Comparison of ENCODE assay signal across 28 mouse cellular contexts in genomic region chr15:99721921-99722743, GRCm38 (mm10). TPM values are rescaled to one million over a fixed set of nuclear protein-coding genes. Genes with fewer than 3 reads are reported as not detected.
DNase-seq lines count a peak whose midpoint lies in the region; TF ChIP-seq lines count a peak whose summit lies in the region.
"Had no signal": no experiment of that assay in that cellular context is flagged by ENCODE, and none has a peak within 500 bp of the region (broad histone marks: within the 10 kb centered on the region; RNA-seq: fewer than 3 reads in every experiment).

No protein-coding gene starts in this region.

- H3K9ac ChIP-seq in heart, adult 2 months (ENCODE audit: low read depth, low read length): no peak overlapping the region
- H3K9ac ChIP-seq: embryonic facial prominence, embryonic 15.5 days; forebrain, embryonic 12.5 days; forebrain, postnatal 0 days; limb, embryonic 13.5 days; liver, embryonic 14.5 days; lung, embryonic 14.5 days had no signal

- peaks cover 3% of the 10 kb centered on the region; the same call in 1 of the 2 replicates for H3K36me3 ChIP-seq in heart, adult 2 months (ENCODE audit: control insufficient read depth, insufficient read depth, low read length)

- intact Hi-C loops in heart, adult 2 months (cut with DNase I): no loop called here

- peak; percentile 42 for DNase-seq in adrenal gland, postnatal 14 days
- DNase-seq in adrenal gland, adult 18-20 months (ENCODE audit: low spot score in 2 of 2): no peak
- DNase-seq in heart, adult 11 months: peak; percentile 93
- no peak for DNase-seq in heart, adult 2 months
- DNase-seq in layer of hippocampus, adult 2 months (ENCODE audit: low spot score in 2 of 2): peak in 1 of 2 experiments; percentile 10
- DNase-seq in layer of hippocampus, adult 9-10 months (ENCODE audit: low spot score): no peak
- DNase-seq: cerebellum, postnatal 10 days; forebrain, postnatal 0 days; gastrocnemius, postnatal 14 days; heart, postnatal 4 days; kidney, adult 9 months; kidney, postnatal 14 days; lung, embryonic 14.5 days; lung, postnatal 14 days; midbrain, embryonic 14.5 days; thymus, adult 2 months; thymus, postnatal 36 days had no signal

- no peak overlapping the region for H3K4me3 ChIP-seq in heart, adult 2 months
- H3K4me3 ChIP-seq in layer of hippocampus, adult 2 months: no peak overlapping the region
- H3K4me3 ChIP-seq in brown adipose tissue, adult 24 weeks (ENCODE audit: insufficient read depth, low read depth, low read length): peak overlapping the region; percentile 67
- H3K4me3 ChIP-seq: embryonic facial prominence, embryonic 15.5 days; forebrain, embryonic 12.5 days; limb, embryonic 13.5 days had no signal

- H3K27ac ChIP-seq in heart, adult 2 months: no peak overlapping the region
- peak overlapping the region; percentile 94 for H3K27ac ChIP-seq in layer of hippocampus, adult 2 months
- peak overlapping the region; percentile 20 for H3K27ac ChIP-seq in brown adipose tissue, adult 24 weeks (replicated peaks; ENCODE audit: low read depth, low read length)
- H3K27ac ChIP-seq: embryonic facial prominence, embryonic 15.5 days; forebrain, embryonic 12.5 days; limb, embryonic 13.5 days; liver, embryonic 14.5 days had no signal

- H3K4me1 ChIP-seq in heart, adult 2 months (ENCODE audit: control insufficient read depth, insufficient read depth, low read length): peaks cover 14% of the 10 kb centered on the region
- peaks cover 7% of the 10 kb centered on the region; the same call in 1 of the 2 replicates for H3K4me1 ChIP-seq in brown adipose tissue, adult 24 weeks (ENCODE audit: control insufficient read depth, insufficient read depth, insufficient read length, low read length)

- H3K27me3 ChIP-seq in heart, adult 2 months (ENCODE audit: control insufficient read depth, insufficient read depth, low read length): no peaks in the 10 kb centered on the region
- H3K27me3 ChIP-seq: embryonic facial prominence, embryonic 15.5 days; forebrain, embryonic 12.5 days; limb, embryonic 13.5 days had no signal

- TF ChIP-seq POLR2A in heart, adult 2 months (IDR thresholded peaks at IDR 0.05; ENCODE audit: insufficient read depth, low read depth, low read length): no peak

- H3K79me2 ChIP-seq in heart, adult 2 months (replicated peaks; ENCODE audit: control insufficient read depth, insufficient read depth, low read length): no peaks in the 10 kb centered on the region

- TF ChIP-seq CTCF in heart, adult 2 months (IDR thresholded peaks at IDR 0.05): no peak
- TF ChIP-seq CTCF in layer of hippocampus, adult 2 months (conservative IDR thresholded peaks at IDR 0.05): no peak

- no peak for TF ChIP-seq EP300 in heart, adult 2 months (IDR thresholded peaks at IDR 0.05; ENCODE audit: insufficient read depth, low read depth, low read length)

- 88% methylated on average over 25 of the region's 25 CpGs for WGBS in heart, adult 2 months

RNA-seq across cellular contexts. Expression of gene Cox14, which starts 3.3 kb away (rescaled TPM):
- 177 and 199 TPM in 2 replicates for total RNA-seq in adrenal gland, postnatal 14 days (2021)
- total RNA-seq in adrenal gland, adult 18-20 months (2021): 100 to 1,000 TPM; 181 to 213 TPM
- 100 to 1,000 TPM; 215 to 236 TPM for total RNA-seq in heart, adult 2 months (2021)
- polyA plus RNA-seq in heart, adult 2 months (2012; rRNA removed): 326 and 358 TPM in 2 replicates
- total RNA-seq in layer of hippocampus, adult 2 months (2021): 100 to 1,000 TPM; 113 to 125 TPM
- polyA plus RNA-seq in brown adipose tissue, adult 24 weeks (2012; ENCODE audit: insufficient read depth, insufficient read length, missing spikeins): 189 and 242 TPM in 2 replicates

RNA-seq across cellular contexts. Expression of gene Gpd1, which starts 4.8 kb away (rescaled TPM):
- total RNA-seq in adrenal gland, postnatal 14 days (2021): 1,539 and 1,562 TPM in 2 replicates
- 1,000 to 10,000 TPM; 1,249 to 2,641 TPM for total RNA-seq in adrenal gland, adult 18-20 months (2021)
- total RNA-seq in heart, adult 2 months (2021): 10 to 100 TPM; 51.4 to 64.6 TPM
- 125 and 177 TPM in 2 replicates for polyA plus RNA-seq in heart, adult 2 months (2012; rRNA removed)
- total RNA-seq in layer of hippocampus, adult 2 months (2021): 100 to 1,000 TPM; 142 to 148 TPM
- 4,943 and 5,428 TPM in 2 replicates for polyA plus RNA-seq in brown adipose tissue, adult 24 weeks (2012; ENCODE audit: insufficient read depth, insufficient read length, missing spikeins)
- total RNA-seq: G1E had no signal
- polyA plus RNA-seq: G1E had no signal

RNA-seq across cellular contexts. Expression of gene Gm17349, which starts 16.8 kb away (rescaled TPM):
- 17.6 and 18.1 TPM in 2 replicates for total RNA-seq in adrenal gland, postnatal 14 days (2021)
- 10 to 100 TPM; 19.1 to 42.3 TPM for total RNA-seq in adrenal gland, adult 18-20 months (2021)
- total RNA-seq in heart, adult 2 months (2021): 1 to 10 TPM; 3.7 to 4.1 TPM
- not detected in 2 replicates for polyA plus RNA-seq in heart, adult 2 months (2012; rRNA removed)
- total RNA-seq in layer of hippocampus, adult 2 months (2021): 1 to 10 TPM; 3.9 to 7.1 TPM
- polyA plus RNA-seq in brown adipose tissue, adult 24 weeks (2012; ENCODE audit: insufficient read depth, insufficient read length, missing spikeins): not detected in 2 replicates
- total RNA-seq: forebrain, postnatal 0 days; granulocyte monocyte progenitor cell, adult 5-6 weeks; monocyte, adult 5-6 weeks had no signal
- polyA plus RNA-seq: embryonic facial prominence, embryonic 15.5 days; forebrain, embryonic 12.5 days; forebrain, postnatal 0 days; heart, embryonic 14.5 days; hindbrain, embryonic 14.5 days; limb, embryonic 13.5 days; liver, embryonic 14.5 days; lung, embryonic 14.5 days; midbrain, embryonic 14.5 days; neural tube, embryonic 14.5 days; thymus, adult 2 months had no signal

RNA-seq across cellular contexts. Expression of gene Smarcd1, which starts 20.2 kb away (rescaled TPM):
- 40.0 and 57.6 TPM in 2 replicates for total RNA-seq in adrenal gland, postnatal 14 days (2021)
- total RNA-seq in adrenal gland, adult 18-20 months (2021): 10 to 100 TPM; 43.1 to 44.2 TPM
- 10 to 100 TPM; 20.1 to 20.6 TPM for total RNA-seq in heart, adult 2 months (2021)
- polyA plus RNA-seq in heart, adult 2 months (2012; rRNA removed): 39.0 and 58.0 TPM in 2 replicates
- 100 to 1,000 TPM; 118 to 123 TPM for total RNA-seq in layer of hippocampus, adult 2 months (2021)
- 14.9 and 17.4 TPM in 2 replicates for polyA plus RNA-seq in brown adipose tissue, adult 24 weeks (2012; ENCODE audit: insufficient read depth, insufficient read length, missing spikeins)

RNA-seq across cellular contexts. Expression of gene Cers5, which starts 50.6 kb away (rescaled TPM):
- 40.9 and 42.7 TPM in 2 replicates for total RNA-seq in adrenal gland, postnatal 14 days (2021)
- total RNA-seq in adrenal gland, adult 18-20 months (2021): 10 to 100 TPM; 40.8 to 53.7 TPM
- 10 to 100 TPM; 17.4 to 17.9 TPM for total RNA-seq in heart, adult 2 months (2021)
- polyA plus RNA-seq in heart, adult 2 months (2012; rRNA removed): 21.6 and 27.9 TPM in 2 replicates
- 10 to 100 TPM; 28.4 to 29.9 TPM for total RNA-seq in layer of hippocampus, adult 2 months (2021)
- polyA plus RNA-seq in brown adipose tissue, adult 24 weeks (2012; ENCODE audit: insufficient read depth, insufficient read length, missing spikeins): 16.6 and 18.9 TPM in 2 replicates

Comparison
In these comparisons a context has a peak if more than half of its experiments do, and no peak if none do; other contexts are left out.
1. DNase-seq: peak in adrenal gland, postnatal 14 days (single experiment) and heart, adult 11 months (single experiment); none in adrenal gland, adult 18-20 months (0 of 2), heart, adult 2 months (0 of 2) and layer of hippocampus, adult 9-10 months (single experiment).
2. RNA of gene Gpd1, which starts 4.8 kb away (total RNA-seq): 1,249 to 2,641 TPM in adrenal gland, adult 18-20 months and 1,539 to 1,562 TPM in adrenal gland, postnatal 14 days; 142 to 148 TPM in layer of hippocampus, adult 2 months and 51.4 to 64.6 TPM in heart, adult 2 months; every median in the first group is over 4 times any median in the second.